Mouse (Mus musculus) lung, adult 2 months (tissue): ENCODE results near the gene Gpr108.

Source experiments
- CTCF ChIP-seq: fragments of 200-500 bp; IDR thresholded peaks from 2 replicates; pipeline ENCODE4 v1.5.1; 2011; ENCODE audit warnings: mild to moderate bottlenecking, low read length, control low read depth; ENCODE audit not compliant: insufficient read depth
- POLR2A ChIP-seq: fragments of 200-500 bp; IDR thresholded peaks from 2 replicates; pipeline ENCODE4 v1.6.1; 2011; ENCODE audit warnings: low read depth, mild to moderate bottlenecking, control low read depth, low read length, borderline replicate concordance; ENCODE audit errors: extremely low read depth

DNA sequence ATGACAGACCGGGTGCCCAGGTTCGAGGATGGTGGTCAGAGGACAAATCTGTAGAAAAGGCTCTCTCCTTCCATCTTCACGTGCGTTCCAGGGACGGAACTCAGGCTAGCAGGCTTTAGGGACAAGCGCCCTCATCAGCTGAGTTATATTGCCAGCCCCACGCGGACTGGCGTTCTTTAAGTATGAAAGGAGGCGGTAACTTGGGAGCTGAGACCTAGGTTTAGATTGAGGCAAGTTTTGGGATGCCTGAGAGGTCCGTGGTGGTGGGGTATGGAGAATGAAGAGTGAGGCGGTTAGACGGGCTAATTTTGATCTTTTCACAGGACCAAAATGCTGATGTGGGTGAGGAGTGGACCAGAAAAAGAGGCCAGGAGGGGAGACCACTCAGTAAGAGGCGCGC lies 26.4 kb upstream of the Gpr108 start:
- no peak for TF ChIP-seq POLR2A
- no peak for TF ChIP-seq CTCF
